Mouse (Mus musculus) left cerebral cortex, postnatal 14 days (tissue): ENCODE data around the gene Gm8914. TPM values are rescaled to one million over a fixed set of nuclear protein-coding genes. Genes with fewer than 3 reads are reported as not detected.
"Not testable (repeated sequence)": the region's sequence is repeated elsewhere in the genome, so short reads cannot be mapped to it uniquely, and the experiment has no call there.

ENCODE experiments used
- DNase-seq, 2 experiments: peaks; one replicate each; pipeline ENCODE4 v3.0.0; 2021 to 2022; ENCODE audit warnings: low spot score in 2 of 2, mixed read lengths in 1 of 2
- intact Hi-C: fragments of 180-260 bp; cut with DNase I; formaldehyde crosslinking; loops from one replicate; pipeline ENCODE4 v1.15.1; 2025
- long read RNA-seq, 2 experiments: library from polyadenylated mRNA; stranded (forward); transcript quantifications; one replicate each; pipeline ENCODE4 v2.0.0; 2021
- total RNA-seq, 2 experiments: library from RNA; stranded (reverse); gene quantifications; 2 replicates each; pipeline ENCODE4 v1.2.3; 2021

Gene Gm8914
- total RNA-seq = not detected
- long read RNA-seq, experiment 1 = 0 reads
- long read RNA-seq, experiment 2 = 0 reads

DNA sequence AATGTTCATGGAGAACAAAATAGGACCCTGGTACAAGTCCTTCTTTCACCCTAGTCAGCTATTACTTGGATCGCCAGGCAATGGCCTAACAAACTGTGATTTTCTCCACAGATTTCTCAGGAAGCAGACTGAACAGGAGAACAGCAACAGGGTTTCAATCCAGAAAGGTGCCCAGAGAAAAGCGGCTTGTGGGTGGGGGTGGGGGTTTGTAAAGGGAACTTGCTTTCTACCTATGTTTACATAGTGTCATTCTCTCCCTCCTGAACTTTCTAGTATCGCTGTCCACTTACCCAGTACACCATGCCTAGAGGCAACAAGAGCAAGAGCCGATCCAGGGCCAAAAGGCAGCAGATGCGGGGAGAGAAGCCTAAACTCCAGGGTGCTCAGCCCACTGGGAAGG, at the start of gene Gm8914:
Gm8914 (plus strand) TSS at position 301 of the 400 bp plus-strand sequence.
- intact Hi-C loops = not testable (repeated sequence)

More for the DNA sequence above, at the start of gene Gm8914:
- not testable (repeated sequence) for DNase-seq

Other genes starting within 250 kb of the Gm8914 start
- not detected for gene Mageb2, start 148.4 kb upstream of the Gm8914 start, total RNA-seq
- gene Gm5072, start 87.6 kb upstream of the Gm8914 start, total RNA-seq = not detected
- gene 1700084M14Rik, start 95.8 kb downstream of the Gm8914 start, total RNA-seq = not detected
- not detected for gene Gm14781, start 152.1 kb downstream of the Gm8914 start, total RNA-seq